Comparison of ENCODE assay signal across 11 mouse cellular contexts in the genomic region with DNA sequence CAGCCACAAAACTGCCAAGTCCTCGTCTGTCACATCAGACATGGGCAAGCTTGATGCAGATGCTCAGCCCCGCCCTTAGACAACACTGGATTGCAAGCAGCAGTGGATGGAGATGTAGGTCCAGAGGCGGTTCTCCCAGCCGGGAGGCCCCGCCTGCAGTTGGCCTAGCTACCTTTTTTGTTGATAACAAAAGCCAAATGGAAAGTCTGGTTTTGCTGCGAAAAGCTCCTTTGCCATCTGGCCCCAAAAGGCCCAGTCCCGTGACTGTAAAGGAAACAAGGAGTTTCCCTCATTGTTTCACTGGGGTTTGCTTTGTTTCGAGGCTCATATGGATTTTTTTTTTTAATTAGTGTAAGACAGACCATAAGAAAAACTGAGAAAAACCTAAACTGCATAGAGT. TPM values are rescaled to one million over a fixed set of nuclear protein-coding genes. Genes with fewer than 3 reads are reported as not detected.
DNase-seq lines count a peak whose midpoint lies in the region; ATAC-seq and TF ChIP-seq lines count a peak whose summit lies in the region.
"Had no signal": no experiment of that assay in that cellular context is flagged by ENCODE, and none has a peak within 500 bp of the region (broad histone marks: within the 10 kb centered on the region; RNA-seq: fewer than 3 reads in every experiment).

No protein-coding gene starts in this region.

- H3K27ac ChIP-seq in forebrain, embryonic 14.5 days (ENCODE audit: low read depth, low read length) = no peak overlapping the region
- no peak overlapping the region for H3K27ac ChIP-seq in forebrain, embryonic 11.5 days (ENCODE audit: low read depth, low read length)
- peak overlapping the region; percentile 42; the same call in 1 of the 2 replicates for H3K27ac ChIP-seq in lung, embryonic 14.5 days (ENCODE audit: low read depth)
- H3K27ac ChIP-seq in stomach, embryonic 16.5 days (ENCODE audit: low read length) = peak overlapping the region; percentile 96
- H3K27ac ChIP-seq: neural tube, embryonic 13.5 days had no signal

- peaks cover 13% of the 10 kb centered on the region for H3K4me1 ChIP-seq in forebrain, embryonic 14.5 days (ENCODE audit: control insufficient read depth, insufficient read depth, low read length)
- H3K4me1 ChIP-seq in forebrain, embryonic 11.5 days (replicated peaks; ENCODE audit: control insufficient read depth, insufficient read depth, low read length) = 0 out of 2 replicates have a peak, but pooled peaks cover 4% of the 10 kb centered on the region
- peaks cover 25% of the 10 kb centered on the region for H3K4me1 ChIP-seq in lung, embryonic 14.5 days (ENCODE audit: insufficient read depth)
- peaks cover 51% of the 10 kb centered on the region for H3K4me1 ChIP-seq in stomach, embryonic 16.5 days (ENCODE audit: control insufficient read depth, insufficient read depth, low read length)

- intact Hi-C loops in heart, postnatal 25 days (cut with DNase I) = no loop called here

- no peak for ATAC-seq in forebrain, embryonic 14.5 days
- no peak for ATAC-seq in forebrain, embryonic 11.5 days (replicated peaks; ENCODE audit: low FRiP score)
- no peak for ATAC-seq in lung, embryonic 14.5 days (ENCODE audit: insufficient read depth)
- ATAC-seq in stomach, embryonic 16.5 days (ENCODE audit: insufficient read depth, low FRiP score) = no peak

- TF ChIP-seq CTCF in lung, embryonic 14.5 days (IDR thresholded peaks at IDR 0.05; ENCODE audit: low read depth) = no peak

- H3K36me3 ChIP-seq in forebrain, embryonic 14.5 days (ENCODE audit: control insufficient read depth, insufficient read depth, low read length) = no peaks in the 10 kb centered on the region
- no peaks in the 10 kb centered on the region for H3K36me3 ChIP-seq in forebrain, embryonic 11.5 days (ENCODE audit: control insufficient read depth, insufficient read depth, low read length)
- 0 out of 2 replicates have a peak, but pooled peaks cover 3% of the 10 kb centered on the region for H3K36me3 ChIP-seq in lung, embryonic 14.5 days (ENCODE audit: insufficient read depth)
- no peaks in the 10 kb centered on the region for H3K36me3 ChIP-seq in stomach, embryonic 16.5 days (ENCODE audit: control insufficient read depth, insufficient read depth, low read length)
- H3K36me3 ChIP-seq: neural tube, embryonic 13.5 days had no signal

- no peaks in the 10 kb centered on the region for H3K9me3 ChIP-seq in forebrain, embryonic 14.5 days (replicated peaks; ENCODE audit: control insufficient read depth, low read length)
- H3K9me3 ChIP-seq in forebrain, embryonic 11.5 days (ENCODE audit: control insufficient read depth, low read length) = no peaks in the 10 kb centered on the region
- H3K9me3 ChIP-seq in lung, embryonic 14.5 days (ENCODE audit: low read depth, low read length) = no peaks in the 10 kb centered on the region
- no peaks in the 10 kb centered on the region for H3K9me3 ChIP-seq in stomach, embryonic 16.5 days (replicated peaks; ENCODE audit: control insufficient read depth, low read length)
- H3K9me3 ChIP-seq: neural tube, embryonic 13.5 days had no signal

- H3K27me3 ChIP-seq in forebrain, embryonic 14.5 days (replicated peaks; ENCODE audit: control insufficient read depth, insufficient read depth, low read length) = no peaks in the 10 kb centered on the region
- H3K27me3 ChIP-seq in forebrain, embryonic 11.5 days (ENCODE audit: control insufficient read depth, insufficient read depth, low read length) = no peaks in the 10 kb centered on the region
- H3K27me3 ChIP-seq in lung, embryonic 14.5 days (ENCODE audit: insufficient read depth, low read length) = no peaks in the 10 kb centered on the region
- no peaks in the 10 kb centered on the region for H3K27me3 ChIP-seq in stomach, embryonic 16.5 days (ENCODE audit: control insufficient read depth, insufficient read depth, low read length)
- H3K27me3 ChIP-seq: neural tube, embryonic 13.5 days had no signal

- WGBS in forebrain, embryonic 14.5 days = 31% methylated on average over 8 of the region's 8 CpGs
- 36% methylated on average over 8 of the region's 8 CpGs for WGBS in forebrain, embryonic 11.5 days
- 39% methylated on average over 8 of the region's 8 CpGs for WGBS in lung, embryonic 14.5 days
- WGBS in stomach, embryonic 16.5 days = 34% methylated on average over 8 of the region's 8 CpGs

- H3K9ac ChIP-seq in forebrain, embryonic 14.5 days (ENCODE audit: low read length) = no peak overlapping the region
- no peak overlapping the region for H3K9ac ChIP-seq in forebrain, embryonic 11.5 days (ENCODE audit: low read length)
- H3K9ac ChIP-seq in lung, embryonic 14.5 days = no peak overlapping the region
- H3K9ac ChIP-seq in stomach, embryonic 16.5 days (ENCODE audit: low read length) = no peak overlapping the region
- H3K9ac ChIP-seq: neural tube, embryonic 13.5 days had no signal

- H3K4me3 ChIP-seq in forebrain, embryonic 14.5 days (ENCODE audit: low read depth, low read length) = no peak overlapping the region
- H3K4me3 ChIP-seq in forebrain, embryonic 11.5 days (ENCODE audit: low read depth, low read length) = no peak overlapping the region
- no peak overlapping the region for H3K4me3 ChIP-seq in lung, embryonic 14.5 days (ENCODE audit: low read depth, low read length)
- H3K4me3 ChIP-seq in stomach, embryonic 16.5 days (replicated peaks; ENCODE audit: low read length) = no peak overlapping the region
- H3K4me3 ChIP-seq: neural tube, embryonic 13.5 days had no signal

- peak; percentile 42 for DNase-seq in forebrain, embryonic 14.5 days (ENCODE audit: low spot score)
- DNase-seq in forebrain, embryonic 11.5 days (ENCODE audit: low spot score) = no peak
- no peak for DNase-seq in lung, embryonic 14.5 days
- DNase-seq in lung, postnatal 10 days = no peak
- peak; percentile 58 for DNase-seq in heart, postnatal 25 days (ENCODE audit: low spot score)
- no peak for DNase-seq in embryo, embryonic 10.5 days (ENCODE audit: low spot score)
- DNase-seq in T-cell, adult 2 months (ENCODE audit: low spot score) = no peak
- DNase-seq: cerebellum, adult 11 months; spleen, adult 18-20 months had no signal

- H3K4me2 ChIP-seq in forebrain, embryonic 14.5 days (ENCODE audit: low read length) = no peak overlapping the region
- no peak overlapping the region for H3K4me2 ChIP-seq in forebrain, embryonic 11.5 days (ENCODE audit: low read depth, low read length, severe bottlenecking)
- no peak overlapping the region for H3K4me2 ChIP-seq in lung, embryonic 14.5 days
- H3K4me2 ChIP-seq in stomach, embryonic 16.5 days (ENCODE audit: low read depth, low read length) = 0 out of 2 replicates have a peak overlapping the region, but pooled peaks have one; percentile 35
- H3K4me2 ChIP-seq: neural tube, embryonic 13.5 days had no signal

RNA-seq across cellular contexts. Expression of gene Cd9, which starts 18.5 kb away (rescaled TPM):
- polyA plus RNA-seq in forebrain, embryonic 14.5 days (2014; fragmentation: Nextera tagmentation; extraction: Ambion mirVana) = 77.8 and 85.5 TPM in 2 replicates
- 40.5 and 47.4 TPM in 2 replicates for polyA plus RNA-seq in forebrain, embryonic 11.5 days (2014; fragmentation: Nextera tagmentation; extraction: Ambion mirVana)
- 128 TPM in 2 replicates for polyA plus RNA-seq in lung, embryonic 14.5 days (2014; fragmentation: Nextera tagmentation; extraction: Ambion mirVana)
- 10 to 100 TPM; 57.5 to 63.4 TPM for total RNA-seq in heart, postnatal 25 days (2021)
- 452 and 514 TPM in 2 replicates for polyA plus RNA-seq in stomach, embryonic 16.5 days (2015; fragmentation: Nextera tagmentation; extraction: Ambion mirVana)

Comparison
In these comparisons a context has a peak if more than half of its experiments do, and no peak if none do; other contexts are left out.
1. DNase-seq: peak in forebrain, embryonic 14.5 days (single experiment) and heart, postnatal 25 days (single experiment); none in forebrain, embryonic 11.5 days (single experiment), lung, embryonic 14.5 days (single experiment), lung, postnatal 10 days (single experiment), embryo, embryonic 10.5 days (single experiment) and T-cell, adult 2 months (single experiment).
2. H3K27ac ChIP-seq: peak in lung, embryonic 14.5 days (single experiment) and stomach, embryonic 16.5 days (single experiment); none in forebrain, embryonic 14.5 days (single experiment) and forebrain, embryonic 11.5 days (single experiment).